Mouse (Mus musculus) kidney, adult 9 months (tissue): Measurements from ENCODE around the gene Aagab.

Source experiments
- DNase-seq: peaks from one replicate; pipeline ENCODE4 v3.0.0; 2022

Gene Aagab

GRCm38 (mm10) chr9:63608006-63608405 is 5.5 kb downstream of the Aagab start:
- DNase-seq, result no peak

DNA sequence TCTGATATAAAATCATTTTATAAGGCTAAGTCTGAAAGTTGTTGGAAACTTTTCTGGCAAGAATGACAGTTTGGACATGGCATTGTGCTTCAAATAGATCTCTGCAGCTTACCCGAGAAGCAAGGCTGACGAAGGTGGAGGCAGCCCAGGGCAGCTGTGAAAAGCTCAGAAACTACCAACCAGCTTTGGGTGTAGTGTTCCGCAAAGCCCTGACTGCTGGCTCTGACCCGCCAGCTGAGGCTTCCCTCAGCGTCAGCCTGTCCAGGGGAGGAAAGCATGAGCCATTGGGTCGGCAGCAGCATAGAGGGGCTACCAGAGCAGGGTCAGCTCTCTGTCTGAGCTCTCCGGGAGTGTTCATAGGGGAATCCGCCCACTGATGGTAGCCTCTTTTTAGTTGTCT is 6.8 kb downstream of the Aagab start:
- DNase-seq, result no peak

DNA sequence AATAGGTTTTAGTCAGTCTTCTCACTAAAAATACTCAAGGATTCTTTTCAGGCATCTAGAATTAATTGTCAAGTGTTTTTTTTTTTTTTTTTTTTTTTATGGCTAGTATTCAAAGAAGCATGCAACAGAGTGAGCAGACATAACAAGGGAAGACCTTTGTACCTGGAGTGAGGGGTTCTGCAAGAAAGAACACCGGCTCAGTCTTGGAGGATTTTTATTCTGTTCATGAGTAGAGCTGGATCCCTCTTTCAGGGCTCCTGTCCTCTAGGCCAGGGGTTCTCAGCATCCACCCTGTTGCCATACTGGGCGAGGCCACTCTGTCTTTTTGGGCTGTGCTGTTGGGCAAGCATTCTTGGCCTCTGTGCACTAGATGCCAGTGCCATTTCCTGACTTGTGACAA is 7.3 kb downstream of the Aagab start:
- DNase-seq, result peak; percentile 50

DNA sequence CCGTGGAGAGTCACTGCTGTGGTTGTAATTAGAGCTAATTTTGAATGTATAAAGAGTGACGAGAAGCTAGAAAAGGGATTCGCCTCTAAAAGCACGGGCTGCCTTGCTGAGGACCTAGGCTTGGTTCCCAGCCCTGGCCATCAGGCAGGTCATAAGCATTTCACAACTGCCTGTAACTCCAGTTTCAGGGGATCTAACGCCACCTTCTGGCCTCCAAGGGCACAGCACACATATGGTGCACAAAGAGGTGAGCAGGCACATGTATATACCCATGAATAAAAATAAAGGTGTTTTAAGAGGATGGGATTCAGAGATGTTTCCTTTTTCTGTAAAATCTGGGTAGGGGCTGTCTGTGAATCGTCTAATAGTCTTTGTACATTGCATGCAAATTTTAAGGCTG is 7.8 kb downstream of the Aagab start:
- DNase-seq, result no peak

DNA sequence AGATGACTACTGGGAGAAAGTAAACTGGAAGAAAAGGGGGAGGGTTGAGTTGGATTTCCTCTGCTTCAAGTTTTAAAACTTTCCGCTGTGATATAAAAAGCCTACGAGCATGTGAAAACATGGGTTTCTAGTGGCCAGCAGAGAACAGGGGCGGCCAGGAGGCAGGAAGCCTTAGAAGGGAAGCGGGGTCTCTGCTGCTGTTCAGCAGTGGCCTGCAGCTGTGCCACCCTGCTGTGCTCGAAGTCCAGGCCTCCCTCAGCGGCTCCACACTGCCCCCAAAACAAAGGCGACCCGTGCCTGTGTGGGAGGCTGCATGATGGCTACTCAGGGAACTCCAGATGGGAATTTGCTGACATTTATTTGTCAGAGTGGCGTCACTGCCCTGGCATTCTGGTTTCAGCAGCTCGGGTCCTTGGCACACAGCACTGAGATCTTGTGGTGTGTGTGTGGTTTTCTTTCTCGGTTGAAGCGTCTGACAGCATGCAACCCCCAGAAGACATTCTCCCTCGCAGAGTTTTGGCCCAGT is 8.4 kb downstream of the Aagab start:
- DNase-seq, result peak; percentile 55

DNA sequence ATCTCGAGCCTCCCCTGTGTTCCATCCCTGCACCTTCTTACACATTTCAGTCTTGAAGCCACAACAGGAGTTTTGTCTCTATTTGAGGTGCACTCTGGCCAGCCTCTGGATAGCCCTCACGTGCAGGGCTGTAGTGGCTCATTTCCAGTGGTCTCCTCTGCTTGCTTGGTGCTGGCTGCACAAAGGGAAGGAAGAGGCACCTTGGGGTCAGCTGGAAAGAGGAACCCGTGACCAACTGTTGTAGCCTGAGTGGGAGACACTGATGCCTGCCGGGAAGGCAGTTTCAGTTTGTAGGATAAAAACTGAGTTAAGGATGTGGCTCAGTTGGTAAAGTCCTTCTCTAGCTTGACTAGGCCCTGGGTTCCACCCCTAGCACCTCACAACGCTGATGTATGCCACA is 9.5 kb downstream of the Aagab start:
- peak; percentile 29 for DNase-seq

DNA sequence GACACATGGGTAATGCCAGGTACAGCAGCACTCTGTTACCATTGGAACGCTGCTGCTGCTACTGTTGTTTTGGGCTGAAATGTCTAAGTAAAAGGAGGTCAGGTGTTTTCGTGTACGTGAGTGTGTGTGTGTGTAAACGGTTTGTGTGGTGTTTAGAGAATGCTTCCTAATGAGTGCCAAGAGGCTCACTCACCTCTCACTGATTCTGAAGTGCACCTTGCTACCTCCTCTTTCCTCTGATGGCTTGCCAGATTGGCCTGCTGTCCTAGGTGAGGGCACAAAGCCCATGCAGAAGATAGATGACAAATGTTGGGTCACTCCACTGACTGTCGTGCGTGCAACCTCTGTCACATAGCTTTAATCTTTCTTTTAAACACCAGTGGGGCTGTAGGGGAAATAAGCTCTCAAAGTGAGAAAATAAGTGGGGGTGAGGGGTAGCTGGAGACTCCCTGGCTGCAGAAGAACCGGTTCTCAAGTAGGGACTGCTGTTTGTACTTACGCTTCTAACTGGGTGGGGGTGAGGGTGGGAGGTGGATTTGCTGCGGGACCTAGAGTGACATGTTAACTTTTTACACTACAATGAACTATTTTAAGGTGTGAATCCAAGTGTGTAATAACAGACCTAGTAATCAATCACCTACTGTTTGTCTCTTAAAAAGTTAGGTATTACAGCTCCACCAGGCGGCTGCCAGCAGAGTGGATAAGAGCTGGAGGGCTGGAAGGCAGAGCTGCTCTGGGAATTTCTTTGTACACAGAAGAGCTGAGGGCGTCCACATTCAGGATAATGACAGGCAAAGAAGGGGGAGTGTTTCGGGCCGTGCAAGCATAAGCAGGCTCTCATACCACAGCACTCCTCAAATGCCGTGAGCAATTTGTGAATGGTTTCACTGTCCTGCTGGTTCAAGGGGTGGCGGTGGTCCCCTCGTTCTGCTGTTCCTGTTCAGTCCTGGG is 10.4 kb downstream of the Aagab start:
- peak; percentile 34 for DNase-seq

DNA sequence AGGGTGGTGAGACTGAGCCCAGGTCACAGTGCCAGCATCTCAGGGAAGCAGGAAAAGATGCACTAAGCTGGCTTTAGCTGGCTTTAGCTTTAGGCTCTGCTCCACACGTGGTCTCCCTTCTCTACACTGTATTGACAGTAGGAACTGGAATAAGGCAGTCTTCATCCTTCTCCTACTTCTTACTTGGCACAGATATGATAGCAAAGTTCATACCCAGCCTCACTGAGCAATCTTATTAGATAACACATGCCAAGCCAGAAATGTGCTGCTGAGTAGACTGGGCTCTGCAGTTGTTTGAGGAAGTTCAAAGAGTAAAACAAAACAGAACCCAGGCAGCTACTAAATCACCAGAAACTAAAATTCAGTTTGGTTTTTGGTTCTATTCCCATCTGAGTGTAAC is 11.1 kb downstream of the Aagab start:
- DNase-seq, result peak; percentile 64

DNA sequence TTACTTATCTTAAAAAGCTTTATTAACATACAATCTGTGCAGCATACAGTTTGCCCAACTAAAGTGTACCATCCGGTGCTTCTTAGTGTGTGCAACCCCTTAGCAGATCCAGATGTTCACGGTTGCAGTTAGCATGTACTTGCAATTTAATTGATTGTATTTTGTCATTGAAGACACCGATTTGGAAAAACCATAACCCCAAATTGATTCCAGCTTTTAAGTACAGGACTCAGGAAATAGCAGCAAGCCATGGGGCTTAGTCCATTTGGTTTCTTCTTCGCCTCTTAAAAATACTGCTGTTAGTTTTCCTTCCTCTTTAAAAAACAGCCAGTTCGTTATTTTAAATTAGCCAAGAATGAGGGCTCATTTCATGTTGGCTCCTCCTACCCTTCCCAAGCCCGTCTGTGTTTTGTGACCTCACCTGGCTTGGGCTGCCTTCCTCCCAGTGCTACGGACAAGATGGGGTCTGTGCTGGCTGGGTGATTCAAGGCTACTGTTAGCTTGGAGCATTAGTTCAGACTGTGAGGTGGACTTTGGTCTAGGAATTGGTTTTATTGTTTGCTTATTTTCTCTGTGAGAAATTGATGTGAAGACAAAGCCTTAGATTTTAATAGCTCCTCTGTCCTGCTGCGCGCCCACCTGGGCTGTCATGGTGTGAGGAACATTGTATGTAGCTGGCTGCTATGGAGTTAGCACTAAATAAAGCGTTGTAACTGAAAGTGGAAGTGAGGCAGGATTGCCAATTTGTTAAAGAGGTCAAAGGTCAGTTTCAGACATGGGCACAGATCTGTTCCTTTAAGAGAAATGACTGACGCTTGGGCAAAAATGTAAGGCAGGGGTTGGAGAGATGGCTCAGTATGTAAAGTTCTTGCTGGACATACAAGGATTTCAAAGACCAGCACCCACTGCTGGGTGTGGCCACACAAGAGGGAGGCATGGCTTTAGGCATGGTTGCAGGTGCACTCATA is 11.8 kb downstream of the Aagab start:
- peak; percentile 29 for DNase-seq

GRCm38 (mm10) chr9:63617967-63618366 is 15.5 kb downstream of the Aagab start:
- DNase-seq, result no peak

DNA sequence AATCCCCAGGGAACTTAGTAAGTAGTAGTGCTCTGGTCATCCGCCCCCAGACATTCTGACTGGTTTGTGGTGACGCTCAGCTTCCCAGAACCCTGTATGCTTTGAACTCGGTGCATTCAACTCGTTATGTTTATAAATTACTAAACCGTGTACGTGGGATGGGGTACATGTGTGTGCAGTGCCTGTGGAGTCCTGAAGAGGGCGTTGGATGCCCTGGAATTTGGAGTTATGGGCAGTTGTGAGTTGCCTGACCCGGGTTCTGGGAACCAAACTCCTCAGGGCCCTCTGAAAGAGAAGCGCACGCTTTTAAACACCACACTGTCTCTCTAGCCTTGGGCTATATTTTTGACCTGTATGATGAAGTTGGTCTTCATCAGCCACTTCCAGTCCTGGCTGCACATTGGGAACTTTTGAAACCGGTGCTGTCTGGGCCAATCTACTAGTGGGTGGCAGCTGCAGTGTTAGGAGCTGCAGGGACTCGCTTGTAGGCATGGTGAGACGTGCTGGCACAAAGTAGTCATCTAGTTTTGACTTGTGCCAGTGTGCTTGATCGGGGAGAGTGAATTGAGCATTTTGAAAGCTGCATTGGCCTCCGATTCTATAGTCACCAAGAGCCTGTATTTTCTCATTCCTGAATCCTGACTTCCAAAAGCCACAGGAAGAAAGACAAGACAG is 21.6 kb downstream of the Aagab start:
- no peak for DNase-seq

DNA sequence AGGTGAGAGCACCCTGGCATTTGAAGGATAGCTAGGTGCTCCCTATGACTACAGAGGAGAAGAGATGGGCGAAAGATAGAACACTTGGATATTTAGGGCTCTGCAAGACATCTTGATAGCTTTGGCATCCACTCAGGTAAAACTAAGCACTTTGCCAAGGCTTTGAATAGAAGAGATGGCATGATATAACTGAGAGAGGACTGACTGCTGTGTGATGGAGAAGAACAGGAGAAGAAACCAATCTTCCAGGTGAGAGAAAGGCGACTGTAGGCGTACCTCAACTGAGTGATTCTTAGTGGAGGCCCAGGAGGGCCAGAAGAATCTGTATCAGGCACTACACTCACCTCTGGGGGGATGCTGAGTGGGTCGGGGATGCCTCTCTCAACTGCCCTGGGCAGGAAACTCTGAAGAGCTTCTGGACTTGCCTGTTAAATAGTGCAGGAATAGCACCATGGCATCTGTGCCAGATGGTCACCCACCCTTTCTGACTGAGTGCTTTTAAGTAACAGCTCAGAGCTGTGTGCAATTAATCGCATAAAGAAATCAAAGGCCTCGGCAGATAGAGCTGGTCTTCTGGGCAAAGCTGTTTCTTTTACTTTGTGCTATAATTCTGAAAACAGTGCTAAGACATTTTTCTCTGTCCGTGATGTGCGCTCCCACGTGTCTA is 22.8 kb downstream of the Aagab start:
- no peak for DNase-seq

- DNase-seq, result no peak
These were observed 29.6 kb downstream of the Aagab start for GRCm38 (mm10) chr9:63632045-63632444.

DNA sequence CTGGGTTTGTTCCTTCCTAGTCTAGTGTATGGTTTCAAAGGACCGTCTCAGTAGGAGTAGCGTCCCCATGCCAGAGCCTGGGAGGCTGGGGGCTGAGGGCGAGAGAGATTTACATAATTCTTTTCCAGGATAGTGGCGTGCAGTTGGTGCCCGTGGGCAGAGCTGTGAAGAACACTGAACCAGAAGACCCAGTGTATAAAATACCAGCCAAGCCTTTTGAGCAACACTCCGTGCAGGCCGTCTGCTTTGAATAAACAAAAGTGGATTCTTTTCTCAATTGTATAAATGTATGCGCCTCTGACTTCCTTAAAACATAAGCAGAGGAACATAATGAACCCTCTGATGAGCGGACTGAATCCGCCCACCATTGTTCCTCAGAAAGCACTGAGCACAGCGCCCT is 30.5 kb downstream of the Aagab start:
- DNase-seq, result no peak

DNA sequence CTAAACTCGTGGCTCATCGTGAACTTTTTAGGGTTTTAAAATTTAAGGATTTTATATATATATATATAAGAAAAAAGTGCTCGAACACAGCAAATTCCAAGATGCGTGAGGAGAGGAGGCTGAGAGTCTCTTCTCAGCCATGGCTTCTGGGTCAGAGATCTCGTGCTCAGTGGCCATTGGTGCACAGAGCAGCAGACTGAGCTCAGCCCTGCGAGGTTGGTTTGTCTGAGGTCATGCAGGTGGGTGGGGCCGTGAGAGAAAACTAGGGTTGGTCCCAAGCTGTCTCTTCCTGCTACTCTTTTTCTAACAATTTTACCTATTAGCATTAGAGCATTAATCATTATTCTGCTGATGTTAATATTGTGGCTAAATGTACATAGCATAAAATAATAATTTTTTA is 30.9 kb downstream of the Aagab start:
- no peak for DNase-seq

DNA sequence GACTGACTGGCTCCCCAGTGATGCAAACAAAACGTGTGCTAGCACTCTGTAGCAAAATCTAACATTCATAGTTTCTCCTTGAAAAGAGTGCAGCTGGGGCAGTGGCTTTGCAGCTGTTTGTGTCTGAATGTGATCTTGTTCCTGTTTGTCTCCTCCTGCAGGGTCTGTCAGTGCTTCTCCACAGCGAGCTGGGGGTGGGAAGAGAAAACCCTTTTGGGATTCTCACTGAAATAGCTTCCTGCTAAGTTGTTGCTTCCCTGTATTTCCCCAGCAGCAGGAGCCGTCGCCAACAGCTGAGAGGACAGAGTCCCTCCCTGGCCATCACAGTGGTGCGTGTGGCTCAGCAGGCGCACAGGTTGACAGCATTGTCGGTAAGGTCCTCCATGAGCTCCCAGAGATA is 33.7 kb downstream of the Aagab start:
- no peak for DNase-seq

- DNase-seq, result peak; percentile 6
These were observed 39.7 kb downstream of the Aagab start for GRCm38 (mm10) chr9:63641983-63642646.

GRCm38 (mm10) chr9:63644011-63644410 is 41.6 kb downstream of the Aagab start:
- peak; percentile 42 for DNase-seq

DNA sequence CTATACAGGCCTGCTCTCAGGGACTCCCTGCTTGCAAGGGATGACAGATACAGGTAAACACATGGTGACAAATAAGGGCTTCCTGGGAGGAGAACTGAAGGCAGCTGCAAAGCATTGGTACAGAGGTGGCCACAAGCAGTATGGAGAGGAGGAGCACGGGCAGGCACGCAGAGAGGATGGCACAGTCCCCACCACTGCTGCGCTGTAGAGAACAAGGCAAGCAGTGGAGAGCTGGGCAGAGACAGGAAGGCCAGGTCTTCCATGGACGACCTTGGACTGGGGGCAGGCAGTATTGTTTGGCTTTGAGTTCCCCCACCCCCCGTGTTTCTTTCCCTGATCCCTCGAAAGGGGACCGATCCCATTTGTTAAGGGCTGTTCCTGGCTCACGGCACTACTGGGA is 42.6 kb downstream of the Aagab start:
- no peak for DNase-seq

DNA sequence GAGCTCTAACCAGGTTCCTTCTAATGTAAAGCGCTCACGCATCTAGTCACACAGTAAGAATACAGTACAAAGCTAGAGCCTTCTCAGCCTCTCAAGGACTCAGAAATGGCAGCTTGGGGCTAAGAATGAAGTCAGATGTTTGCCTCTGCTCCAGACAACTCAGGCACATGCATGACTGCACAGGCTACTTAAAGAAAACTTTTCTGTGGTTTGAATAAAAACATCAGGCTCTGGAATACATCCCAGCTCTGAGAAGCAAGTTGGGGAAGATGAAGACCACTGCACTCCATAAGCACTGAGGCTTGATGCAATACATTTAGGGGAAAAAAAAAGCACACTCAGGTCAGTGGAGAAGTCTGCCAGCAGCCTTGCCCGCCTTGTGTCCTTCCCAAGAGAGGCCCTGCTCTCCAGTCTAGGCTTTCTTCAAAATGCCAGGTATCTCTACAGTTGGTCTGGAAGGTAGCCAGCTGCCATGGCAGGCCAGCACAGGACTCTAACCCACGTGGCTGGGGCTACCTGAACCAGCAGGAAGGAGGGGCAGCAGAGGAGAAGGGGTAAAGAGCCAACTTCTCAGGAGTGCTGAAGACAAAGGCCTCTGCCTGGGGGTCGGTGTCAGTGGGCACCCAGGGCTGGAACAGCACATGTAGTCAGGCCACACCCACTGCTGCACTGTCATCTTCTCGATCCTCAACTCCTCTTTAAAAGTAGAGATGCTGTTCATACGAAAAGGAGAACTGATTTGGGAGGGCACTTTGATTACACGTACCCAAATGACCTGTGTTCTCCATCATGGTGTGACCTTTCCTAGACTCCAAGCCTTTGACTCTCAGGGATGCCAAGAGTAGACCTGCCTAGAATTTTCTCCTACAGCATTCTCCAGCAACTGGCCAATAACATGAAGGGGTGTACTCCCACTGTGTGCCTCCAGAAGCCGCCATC is 45.4 kb downstream of the Aagab start:
- peak; percentile 70 for DNase-seq
